Mouse (Mus musculus) megakaryocyte, embryonic 14.5 days (primary cell): ENCODE results near the gene Fbxo24.

Source experiments
- FLI1 ChIP-seq: IDR thresholded peaks from 2 replicates; pipeline ENCODE4 v1.6.1; 2012; ENCODE audit warnings: low read length, inconsistent platforms, mixed read lengths
- GATA1 ChIP-seq: IDR thresholded peaks from 3 replicates; pipeline ENCODE4 v1.6.1; 2012; ENCODE audit warnings: mixed read lengths, low read length, inconsistent platforms, borderline replicate concordance

DNA sequence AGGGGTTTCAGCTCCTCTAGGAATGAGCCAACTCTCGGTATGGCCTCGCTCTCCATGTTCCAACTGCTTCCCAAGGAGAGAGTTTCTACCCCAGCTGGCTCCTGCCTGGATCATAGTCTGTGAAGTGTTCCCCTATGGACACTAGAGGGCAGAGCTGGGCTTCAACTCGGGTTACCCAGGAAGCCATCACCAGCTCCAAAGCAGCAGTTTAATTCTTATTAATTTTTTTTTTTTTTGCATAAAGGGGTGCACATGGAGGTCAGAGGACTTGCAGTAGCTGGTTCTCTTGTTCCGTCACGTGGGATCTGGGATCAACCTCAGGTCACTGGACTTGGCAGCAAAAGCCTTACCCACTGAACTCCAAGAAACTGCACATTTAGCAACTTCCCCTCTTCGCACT lies 28.2 kb upstream of the Fbxo24 start:
- TF ChIP-seq FLI1: no peak
- TF ChIP-seq GATA1: no peak
